Mouse (Mus musculus) layer of hippocampus, adult 2 months (tissue): Measurements from ENCODE around the gene Snrpa1. TPM values are rescaled to one million over a fixed set of nuclear protein-coding genes. Genes with fewer than 3 reads are reported as not detected.

Source experiments
- DNase-seq, 2 experiments: peaks; one replicate each; pipeline ENCODE4 v3.0.0; 2022; ENCODE audit warnings: low spot score in 2 of 2
- H3K27ac ChIP-seq: fragments of 200-600 bp; 2 replicates; pipeline ENCODE4 v1.8.1; 2022
- H3K4me3 ChIP-seq: fragments of 200-600 bp; 2 replicates; pipeline ENCODE4 v1.8.1; 2022; ENCODE audit warnings: mild to moderate bottlenecking
- CTCF ChIP-seq: fragments of 200-600 bp; conservative IDR thresholded peaks from 2 replicates; pipeline ENCODE4 v1.8.1; 2022; ENCODE audit warnings: antibody characterized with exemption, mild to moderate bottlenecking, moderate library complexity
- long read RNA-seq, 2 experiments: library from polyadenylated mRNA; stranded (forward); transcript quantifications; one replicate each; pipeline ENCODE4 v2.0.0; 2021; ENCODE audit warnings: borderline mapping rate in 2 of 2
- total RNA-seq, 2 experiments: library from RNA; stranded (reverse); gene quantifications; 2 replicates each; pipeline ENCODE4 v1.2.3; 2021

The Snrpa1 gene
- 10 to 100 TPM; 33.0 to 33.8 TPM for total RNA-seq
- long read RNA-seq, experiment 1, transcript Snrpa1-206 (9 exons, 1,248 nt), result major isoform, 14 of 37 reads
- long read RNA-seq, experiment 1, partial matches to known transcripts, result 7 of 37 reads
- long read RNA-seq, experiment 1, other reads (novel, unspliced or antisense), result 12 of 37 reads
- long read RNA-seq, experiment 2, transcript Snrpa1-201 (8 exons, 955 nt), result minor isoform, 5 of 46 reads
- long read RNA-seq, experiment 2, transcript Snrpa1-206 (9 exons, 1,248 nt), result major isoform, 18 of 46 reads
- long read RNA-seq, experiment 2, partial matches to known transcripts, result 11 of 46 reads
- long read RNA-seq, experiment 2, other reads (novel, unspliced or antisense), result 11 of 46 reads

DNA sequence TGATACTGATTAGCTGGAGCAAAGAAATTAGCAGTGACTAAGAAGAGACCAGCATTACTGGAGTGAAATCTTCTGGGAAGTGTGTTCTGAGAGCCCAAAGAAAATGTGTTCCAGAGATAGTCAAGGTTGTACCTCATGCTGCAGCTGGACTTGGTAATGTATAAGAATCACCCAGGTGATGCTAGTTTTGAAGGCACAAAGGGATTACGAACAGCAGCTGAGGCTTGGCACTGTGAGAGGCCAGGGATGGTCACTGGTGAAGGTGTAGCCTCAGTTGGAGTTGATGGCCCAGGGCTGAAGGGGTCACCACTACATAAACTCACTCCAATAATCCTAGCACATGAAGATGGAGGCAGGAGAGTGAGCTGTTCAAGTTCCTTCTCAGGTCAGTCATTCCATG is at the start of gene Snrpa1:
TSS of gene Snrpa1 (plus strand) at position 301 of the 400 bp plus-strand sequence.
- H3K27ac ChIP-seq, result peak within 1 kb of the TSS; percentile 76; the same call in 1 of the 2 replicates
- no peak for TF ChIP-seq CTCF
- no peak for DNase-seq
- H3K4me3 ChIP-seq, result peak within 1 kb of the TSS; percentile 99

DNA sequence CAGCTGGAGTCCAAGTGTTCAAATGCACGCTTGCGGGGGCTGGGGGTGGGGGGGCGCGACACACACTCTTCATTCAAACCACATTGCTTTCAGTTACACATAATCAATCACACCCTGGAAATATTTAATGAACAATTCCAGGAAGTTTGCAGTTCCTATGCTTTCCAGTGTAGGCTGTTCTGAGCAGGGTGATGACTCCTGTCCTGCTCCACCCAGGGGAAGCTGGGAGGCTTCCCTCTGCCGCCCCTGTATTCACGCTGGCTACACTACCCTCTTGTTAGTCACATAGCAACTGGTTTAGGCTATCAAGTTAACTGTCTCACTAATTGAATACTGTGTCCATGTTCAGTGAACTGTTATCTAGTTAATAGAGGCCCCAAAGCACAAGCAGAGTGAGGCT is 48.3 kb upstream of the Snrpa1 start:
- no peak overlapping the region for H3K4me3 ChIP-seq
- no peak for DNase-seq
- no peak overlapping the region for H3K27ac ChIP-seq
- TF ChIP-seq CTCF, result no peak

- TF ChIP-seq CTCF, result peak; percentile 70
- H3K27ac ChIP-seq, result no peak overlapping the region
- H3K4me3 ChIP-seq, result no peak overlapping the region
- DNase-seq, result no peak
These were observed 31.1 kb upstream of the Snrpa1 start for GRCm38 (mm10) chr7:66027747-66028146.

GRCm38 (mm10) chr7:66028766-66029512 is 29.9 kb upstream of the Snrpa1 start:
- no peak for TF ChIP-seq CTCF
- DNase-seq, result no peak
- no peak overlapping the region for H3K4me3 ChIP-seq
- H3K27ac ChIP-seq, result no peak overlapping the region

DNA sequence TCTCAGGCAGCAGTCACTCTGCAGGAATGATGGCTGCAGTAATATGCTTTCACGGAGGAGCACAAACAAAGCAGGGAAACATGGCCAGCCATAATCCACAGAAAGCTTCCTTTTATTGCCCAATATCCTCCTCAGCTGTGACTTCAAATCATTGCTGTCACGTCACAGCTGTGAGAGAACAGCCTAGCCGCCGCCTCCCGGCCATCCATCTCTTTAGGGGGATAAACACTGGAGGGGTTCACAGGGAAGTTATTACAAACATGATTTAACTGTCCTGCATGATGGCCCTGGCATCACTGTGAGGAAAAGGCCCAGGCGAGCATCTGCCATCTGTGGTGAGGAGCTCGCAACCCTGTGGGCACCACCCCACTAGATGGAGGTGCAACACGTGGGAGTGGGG is 22.0 kb upstream of the Snrpa1 start:
- Histone ChIP-seq H3K4me3 (no peak overlapping the region), H3K27ac (no peak overlapping the region)
- TF ChIP-seq CTCF, result no peak
- no peak for DNase-seq

- DNase-seq, result no peak
- Histone ChIP-seq H3K27ac (no peak overlapping the region), H3K4me3 (no peak overlapping the region)
- TF ChIP-seq CTCF, result no peak
These were observed 20.5 kb upstream of the Snrpa1 start for GRCm38 (mm10) chr7:66038261-66038660.

- H3K27ac ChIP-seq, result no peak overlapping the region
- no peak overlapping the region for H3K4me3 ChIP-seq
- TF ChIP-seq CTCF, result no peak
- DNase-seq, result no peak
These were observed 20.1 kb upstream of the Snrpa1 start for GRCm38 (mm10) chr7:66038730-66039129.

DNA sequence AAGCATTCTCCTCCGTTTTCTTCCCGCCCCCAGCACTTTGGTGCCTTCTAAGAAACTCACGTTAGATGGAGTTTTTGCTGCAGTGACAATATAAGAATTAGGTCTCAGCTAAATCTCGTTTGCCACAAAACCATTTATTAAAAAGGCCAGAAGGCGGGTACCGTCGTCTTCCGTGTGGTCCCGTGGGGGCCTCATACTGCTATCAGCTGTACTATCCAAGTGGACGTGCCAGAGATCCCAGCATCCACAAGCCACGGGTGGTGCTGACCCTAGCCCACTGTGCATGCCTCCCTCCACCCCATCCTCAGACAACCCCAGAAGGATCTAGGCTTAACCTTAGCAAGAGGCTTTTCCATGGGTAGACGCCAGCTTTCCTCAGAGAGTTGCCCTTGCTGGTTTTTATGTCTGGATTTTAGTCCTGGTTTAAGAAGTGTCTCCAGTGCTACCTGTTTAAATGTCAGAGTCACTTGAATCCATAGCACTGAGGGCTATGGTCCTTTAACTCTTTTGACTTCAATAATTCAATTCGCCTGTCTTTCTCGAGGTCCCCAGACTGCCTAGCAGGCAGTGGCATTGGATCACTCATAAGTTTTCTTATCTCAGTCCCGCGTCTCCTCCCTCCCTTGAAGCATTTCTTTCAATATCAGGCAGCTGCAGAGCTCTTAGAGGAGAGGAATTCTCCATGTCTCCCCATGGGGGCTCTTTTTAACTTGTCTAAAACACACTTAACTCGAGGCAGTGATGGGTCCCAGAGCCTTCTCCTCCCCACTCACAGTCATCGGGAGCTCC is 18.6 kb upstream of the Snrpa1 start:
- TF ChIP-seq CTCF, result no peak
- DNase-seq, result no peak

DNA sequence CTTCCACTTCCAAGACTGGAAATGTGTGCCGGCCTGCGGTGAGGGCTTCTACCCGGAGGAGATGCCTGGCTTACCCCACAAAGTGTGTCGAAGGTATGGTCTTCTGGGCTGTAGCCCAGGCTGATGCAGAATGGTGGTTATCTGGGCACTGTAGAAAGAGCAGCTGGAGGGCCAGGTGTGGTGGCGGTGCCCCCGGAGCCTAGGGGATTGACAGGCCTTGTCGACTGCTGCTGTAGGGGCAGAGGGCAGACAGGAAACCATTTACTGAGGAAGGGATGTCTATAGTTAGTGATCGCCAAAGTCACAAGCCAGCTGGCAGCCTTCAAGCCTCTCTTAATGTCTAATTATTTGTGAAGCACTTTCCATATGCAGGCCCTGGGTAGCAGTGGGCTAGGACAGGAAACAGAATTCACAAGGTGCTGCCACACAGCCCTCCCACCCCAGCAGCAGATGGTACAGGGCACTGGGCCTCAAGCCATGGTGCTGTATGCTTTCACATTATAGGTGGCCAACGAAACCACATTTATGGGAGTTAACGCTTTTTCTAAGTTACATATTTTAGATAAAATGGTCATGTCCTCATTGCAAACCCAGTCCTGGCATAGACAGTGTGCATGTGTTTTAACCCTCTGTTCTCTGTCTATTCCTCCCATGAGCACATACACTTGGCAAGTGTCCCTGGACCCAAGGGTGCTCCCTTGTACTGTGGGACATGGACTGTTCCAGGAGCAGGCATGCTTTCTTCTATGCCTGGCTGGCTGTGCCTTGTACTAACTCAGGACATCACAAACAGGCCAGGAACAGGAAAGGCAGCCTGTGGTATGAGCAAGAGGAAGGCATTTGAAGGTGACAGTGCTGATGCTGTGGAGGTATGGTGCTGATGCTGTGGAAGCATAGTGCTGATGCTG is 15.0 kb upstream of the Snrpa1 start, which contains the start of gene Gm45213:
TSS of gene Gm45213 (plus strand) at position 51 of the 908 bp plus-strand sequence.
- DNase-seq, result peak in 1 of 2 experiments; percentile 18
- no peak within 1 kb of the TSS for H3K4me3 ChIP-seq
- no peak for TF ChIP-seq CTCF
- peak within 1 kb of the TSS; percentile 75 for H3K27ac ChIP-seq

More for the DNA sequence above, 18.6 kb upstream of the Snrpa1 start:
- H3K27ac ChIP-seq, result no peak overlapping the region
- H3K4me3 ChIP-seq, result no peak overlapping the region

- H3K27ac ChIP-seq, result no peak overlapping the region
These were observed 14.2 kb upstream of the Snrpa1 start for GRCm38 (mm10) chr7:66044617-66045016.

GRCm38 (mm10) chr7:66046921-66047918 is 11.6 kb upstream of the Snrpa1 start:
- TF ChIP-seq CTCF, result no peak
- no peak overlapping the region for H3K27ac ChIP-seq
- H3K4me3 ChIP-seq, result no peak overlapping the region
- no peak for DNase-seq

More at GRCm38 (mm10) chr7:66044617-66045016, 14.2 kb upstream of the Snrpa1 start:
- DNase-seq, result no peak
- TF ChIP-seq CTCF, result no peak
- no peak overlapping the region for H3K4me3 ChIP-seq
